Mouse (Mus musculus) kidney, embryonic 14.5 days (tissue): ENCODE measurements around the gene Nacc1. TPM values are rescaled to one million over a fixed set of nuclear protein-coding genes. Genes with fewer than 3 reads are reported as not detected.

Experiments used
- ATAC-seq: fragments of 200-750 bp; cut with Nextera tagmentation; 2 replicates; pipeline ENCODE4 v1.8.0; 2017; ENCODE audit warnings: moderate number of reproducible peaks, mild to moderate bottlenecking, moderate TSS enrichment, moderate library complexity; ENCODE audit not compliant: low FRiP score, low TSS enrichment
- H3K27ac ChIP-seq: fragments of 300-500 bp; sonication (generic); 2 replicates; pipeline ENCODE4 v1.5.1; 2014; ENCODE audit warnings: low read depth, mild to moderate bottlenecking, low read length, moderate library complexity, mixed read lengths
- H3K27me3 ChIP-seq: fragments of 300-500 bp; sonication (generic); 2 replicates; pipeline ENCODE4 v1.6.1; 2014; ENCODE audit warnings: mild to moderate bottlenecking, low read length; ENCODE audit not compliant: control insufficient read depth, insufficient read depth
- H3K36me3 ChIP-seq: fragments of 300-500 bp; sonication (generic); 2 replicates; pipeline ENCODE4 v1.6.1; 2014; ENCODE audit warnings: low read length, mixed read lengths; ENCODE audit not compliant: control insufficient read depth, insufficient read depth
- H3K4me1 ChIP-seq: fragments of 300-500 bp; sonication (generic); 2 replicates; pipeline ENCODE4 v1.6.1; 2014; ENCODE audit warnings: low read length, mixed read lengths; ENCODE audit not compliant: control insufficient read depth, insufficient read depth
- H3K4me2 ChIP-seq: fragments of 300-500 bp; sonication (generic); replicated peaks from 2 replicates; pipeline ENCODE4 v1.6.1; 2014; ENCODE audit warnings: low read depth, mild to moderate bottlenecking, low read length
- H3K4me3 ChIP-seq: fragments of 300-500 bp; sonication (generic); 2 replicates; pipeline ENCODE4 v1.5.1; 2014; ENCODE audit warnings: mild to moderate bottlenecking, low read length
- H3K9ac ChIP-seq: fragments of 300-500 bp; sonication (generic); 2 replicates; pipeline ENCODE4 v1.6.1; 2014; ENCODE audit warnings: low read depth, mild to moderate bottlenecking, low read length, moderate library complexity
- H3K9me3 ChIP-seq: fragments of 300-500 bp; sonication (generic); 2 replicates; pipeline ENCODE4 v1.6.1; 2016; ENCODE audit warnings: low read length; ENCODE audit not compliant: control insufficient read depth
- WGBS: fragments of 180-500 bp; shearing (Covaris S2); extraction: QIAGEN DNeasy Blood & Tissue Kit; methylation state at CpG from one replicate; pipeline ENCODE4 v1.1.7; 2014; 5-methylcytosine and 5-hydroxymethylcytosine counted together
- polyA plus RNA-seq: library from polyadenylated mRNA; unstranded; fragments of >200 nt; fragmentation: Nextera tagmentation; extraction: Ambion mirVana; gene quantifications from 2 replicates; pipeline ENCODE4 v1.2.1, GENCODE M21; 2014

Nacc1 gene
- polyA plus RNA-seq, 1 experiment from 2014 or later: 33.1 TPM

DNA sequence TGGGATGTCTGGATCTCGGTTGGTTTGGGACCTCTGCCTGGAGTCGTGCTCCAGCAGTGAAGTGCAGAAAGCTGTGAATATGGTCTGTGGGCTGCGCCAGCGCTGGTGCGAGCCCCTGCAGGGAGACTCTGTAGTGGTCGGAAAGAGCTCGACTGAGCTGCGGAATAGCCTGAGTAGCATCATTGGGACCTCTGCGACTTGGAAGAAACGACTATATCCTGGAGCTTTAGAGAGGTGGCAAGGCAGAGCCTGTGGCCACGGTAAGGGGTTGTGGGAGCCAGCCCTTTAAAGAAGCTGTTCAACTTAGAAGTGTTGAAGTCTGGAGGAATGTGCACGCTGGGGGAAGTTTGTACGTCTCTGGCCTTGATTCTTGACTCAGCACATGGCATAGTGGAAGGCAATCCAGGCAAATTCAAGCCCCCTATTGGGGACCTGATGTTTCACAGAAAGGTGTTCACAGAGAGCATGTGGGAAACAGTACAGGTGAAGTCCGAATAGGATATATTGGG is 22.2 kb downstream of the Nacc1 start:
- 0 out of 2 replicates have a peak, but pooled peaks have one; percentile 5 for ATAC-seq
- no peaks in the 10 kb centered on the region for H3K9me3 ChIP-seq
- H3K27ac ChIP-seq: peak overlapping the region; percentile 76
- peak overlapping the region; percentile 83 for H3K4me2 ChIP-seq
- H3K36me3 ChIP-seq: peaks cover 10% of the 10 kb centered on the region; the same call in 1 of the 2 replicates
- H3K4me3 ChIP-seq: peak overlapping the region; percentile 93
- WGBS: 2% methylated on average over 14 of the region's 14 CpGs
- H3K27me3 ChIP-seq: no peaks in the 10 kb centered on the region
- peak overlapping the region; percentile 76 for H3K9ac ChIP-seq
- peaks cover 11% of the 10 kb centered on the region; the same call in 1 of the 2 replicates for H3K4me1 ChIP-seq

DNA sequence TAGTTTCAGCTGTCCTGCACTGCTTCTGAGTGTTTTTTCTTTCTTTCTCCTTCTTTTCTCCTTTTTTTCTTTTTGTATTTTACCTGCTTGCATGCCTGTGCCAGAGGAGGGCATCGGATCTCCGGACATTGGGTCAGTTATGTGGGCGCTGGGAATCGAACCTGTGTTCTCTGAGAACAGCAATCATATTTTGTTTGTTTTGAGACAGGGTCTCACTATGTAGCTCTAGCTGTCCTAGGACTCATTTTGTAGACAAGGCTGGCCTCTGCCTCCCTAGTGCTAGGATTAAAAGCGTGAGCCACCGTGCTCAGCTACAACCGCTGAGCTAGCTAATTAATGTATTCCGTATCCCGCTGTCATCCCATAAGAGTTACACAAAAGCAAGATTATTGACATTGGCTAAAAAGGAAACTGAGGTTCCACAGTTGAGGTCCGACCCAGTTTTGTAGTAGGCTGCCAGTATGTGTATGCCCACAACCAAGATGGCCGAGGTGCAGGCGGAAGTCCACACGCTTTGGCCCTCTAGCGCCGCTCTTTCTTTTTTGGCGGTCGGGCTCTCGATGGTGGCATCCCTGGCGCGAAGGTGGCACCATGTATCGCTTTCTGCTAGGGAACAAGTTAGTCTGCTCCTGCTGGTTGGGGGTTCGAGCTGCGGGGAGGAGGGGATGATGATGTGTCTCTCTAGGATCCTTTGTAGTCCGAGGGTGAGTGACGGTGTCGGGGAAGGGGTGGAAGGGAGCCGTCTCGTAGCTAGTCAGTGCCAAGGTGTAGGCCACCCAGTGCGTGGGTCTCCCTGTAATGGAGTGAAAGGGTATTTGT is 22.9 kb downstream of the Nacc1 start:
- under 1% methylated on average over 29 of the region's 29 CpGs for WGBS
- H3K4me1 ChIP-seq: peaks cover 13% of the 10 kb centered on the region; the same call in 1 of the 2 replicates
- no peaks in the 10 kb centered on the region for H3K27me3 ChIP-seq
- H3K27ac ChIP-seq: peak overlapping the region; percentile 76
- peak overlapping the region; percentile 76 for H3K9ac ChIP-seq
- H3K36me3 ChIP-seq: peaks cover 6% of the 10 kb centered on the region; the same call in 1 of the 2 replicates
- no peaks in the 10 kb centered on the region for H3K9me3 ChIP-seq
- peak overlapping the region; percentile 83 for H3K4me2 ChIP-seq
- H3K4me3 ChIP-seq: peak overlapping the region; percentile 93
- ATAC-seq: peak; percentile 21

DNA sequence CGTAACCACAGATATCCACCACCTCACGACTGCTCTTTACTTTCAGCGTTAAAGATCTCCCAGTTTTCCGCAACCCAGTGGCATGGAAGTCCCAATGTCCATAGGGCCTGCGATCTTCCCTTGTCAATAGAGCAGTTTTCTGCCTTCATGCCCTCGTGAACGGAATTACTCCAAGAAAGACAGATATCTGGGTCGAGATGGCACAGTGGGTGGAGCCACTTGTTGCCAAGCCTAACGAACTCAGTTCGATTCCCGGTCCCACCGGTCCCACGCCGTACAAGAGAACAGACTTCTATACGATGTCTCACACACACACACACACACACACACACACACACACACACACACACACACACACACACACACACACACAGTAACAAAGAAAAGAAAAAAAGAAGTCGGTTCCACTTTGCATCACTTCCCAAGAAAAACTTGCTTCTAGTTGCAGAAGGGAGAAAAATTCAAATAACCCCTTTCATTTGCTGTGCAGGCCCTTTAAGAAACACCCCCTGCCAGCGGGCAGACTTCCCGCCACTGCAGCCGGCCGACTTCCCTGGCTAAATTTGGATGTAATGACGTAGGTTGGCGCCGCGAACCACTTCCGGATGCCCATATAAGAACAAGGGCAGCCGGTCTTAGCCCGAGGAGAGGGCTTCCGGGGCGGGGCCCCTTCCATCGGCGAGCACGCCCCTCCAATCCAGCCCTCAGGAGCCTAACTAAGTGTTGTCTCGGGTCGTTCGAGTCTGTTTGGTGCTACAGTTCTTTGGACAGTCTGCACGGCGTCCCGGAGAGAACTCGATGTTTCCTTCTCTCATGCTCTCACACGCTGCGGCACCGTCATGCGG is 24.0 kb downstream of the Nacc1 start:
- peak; percentile 84 for ATAC-seq
- Histone ChIP-seq H3K27me3 (no peaks in the 10 kb centered on the region), H3K4me2 (peak overlapping the region; percentile 83), H3K9ac (peak overlapping the region; percentile 76; the same call in 1 of the 2 replicates), H3K4me1 (peaks cover 22% of the 10 kb centered on the region; the same call in 1 of the 2 replicates), H3K27ac (peak overlapping the region; percentile 76), H3K36me3 (peaks cover 4% of the 10 kb centered on the region; the same call in 1 of the 2 replicates), H3K9me3 (no peaks in the 10 kb centered on the region), H3K4me3 (peak overlapping the region; percentile 93)
- WGBS: 2% methylated on average over 43 of the region's 43 CpGs

DNA sequence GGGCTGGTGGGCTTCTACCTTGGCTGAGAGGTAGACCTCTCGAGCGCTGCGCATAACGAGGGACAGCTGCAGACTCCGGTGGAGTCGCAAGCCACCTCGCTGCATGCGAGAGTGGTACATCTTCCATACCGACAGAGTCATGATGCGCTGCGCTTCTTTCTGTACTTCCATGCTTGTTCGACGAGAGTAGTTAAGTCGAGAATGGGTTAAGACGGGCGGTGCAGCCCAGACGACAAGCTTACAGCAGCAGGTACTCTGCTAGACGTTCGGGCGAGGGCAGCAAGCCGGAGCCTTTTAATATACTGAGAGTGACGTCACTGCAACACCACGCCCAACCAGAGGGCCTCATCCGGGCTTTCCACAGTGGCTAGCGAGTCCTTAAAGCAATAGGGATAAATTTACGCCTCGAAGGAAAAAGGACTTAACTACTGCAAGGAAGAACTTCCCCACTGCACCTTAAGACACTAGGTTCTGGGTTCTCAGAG is 25.0 kb downstream of the Nacc1 start, which contains the start of gene Ier2:
Gene Ier2 (minus strand): TSS at position 272 of the 485 bp plus-strand sequence.
- WGBS: under 1% methylated on average over 27 of the region's 27 CpGs
- ATAC-seq: peak; percentile 77
- Histone ChIP-seq H3K27me3 (no peaks in the 10 kb centered on the region), H3K4me3 (peak within 1 kb of the TSS; percentile 93), H3K9ac (peak within 1 kb of the TSS; percentile 94), H3K9me3 (no peaks in the 10 kb centered on the region), H3K36me3 (no peaks in the 10 kb centered on the region), H3K27ac (peak within 1 kb of the TSS; percentile 98), H3K4me2 (peak within 1 kb of the TSS; percentile 83), H3K4me1 (peaks cover 23% of the 10 kb centered on the region; the same call in 1 of the 2 replicates)

- under 1% methylated on average over 56 of the region's 61 CpGs for WGBS
- 0 out of 2 replicates have a peak, but pooled peaks have one; percentile 1 for ATAC-seq
- H3K27ac ChIP-seq: peak overlapping the region; percentile 98
- H3K9me3 ChIP-seq: no peaks in the 10 kb centered on the region
- H3K4me1 ChIP-seq: peaks cover 29% of the 10 kb centered on the region; the same call in 1 of the 2 replicates
- peak overlapping the region; percentile 94 for H3K9ac ChIP-seq
- H3K4me2 ChIP-seq: peak overlapping the region; percentile 83
- H3K27me3 ChIP-seq: no peaks in the 10 kb centered on the region
- peak overlapping the region; percentile 93 for H3K4me3 ChIP-seq
- no peaks in the 10 kb centered on the region for H3K36me3 ChIP-seq
These were observed 25.6 kb downstream of the Nacc1 start for GRCm38 (mm10) chr8:84661961-84662571.

DNA sequence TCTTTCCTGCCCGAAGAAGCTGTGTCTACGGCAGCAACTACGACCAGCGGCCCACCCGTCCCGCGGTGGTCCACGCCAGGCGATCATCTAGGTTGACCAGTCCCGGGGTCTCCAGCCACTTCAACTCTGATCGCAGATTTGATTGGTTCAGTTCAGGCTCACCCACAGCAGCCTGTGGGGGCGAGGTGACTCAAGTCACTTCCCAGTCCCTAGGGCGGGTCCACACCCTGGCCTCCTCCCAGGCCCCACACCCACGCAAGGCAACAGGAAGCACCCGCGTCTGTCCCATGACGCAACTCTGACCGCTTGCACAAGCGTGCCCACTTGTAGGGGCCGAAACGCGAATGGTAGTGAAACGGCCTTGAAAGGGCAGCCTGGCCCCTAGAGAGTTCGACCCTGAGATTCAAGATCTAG is 26.2 kb downstream of the Nacc1 start:
- Histone ChIP-seq H3K4me1 (peaks cover 34% of the 10 kb centered on the region; the same call in 1 of the 2 replicates), H3K4me3 (peak overlapping the region; percentile 93)
- ATAC-seq: 0 out of 2 replicates have a peak, but pooled peaks have one; percentile 2

DNA sequence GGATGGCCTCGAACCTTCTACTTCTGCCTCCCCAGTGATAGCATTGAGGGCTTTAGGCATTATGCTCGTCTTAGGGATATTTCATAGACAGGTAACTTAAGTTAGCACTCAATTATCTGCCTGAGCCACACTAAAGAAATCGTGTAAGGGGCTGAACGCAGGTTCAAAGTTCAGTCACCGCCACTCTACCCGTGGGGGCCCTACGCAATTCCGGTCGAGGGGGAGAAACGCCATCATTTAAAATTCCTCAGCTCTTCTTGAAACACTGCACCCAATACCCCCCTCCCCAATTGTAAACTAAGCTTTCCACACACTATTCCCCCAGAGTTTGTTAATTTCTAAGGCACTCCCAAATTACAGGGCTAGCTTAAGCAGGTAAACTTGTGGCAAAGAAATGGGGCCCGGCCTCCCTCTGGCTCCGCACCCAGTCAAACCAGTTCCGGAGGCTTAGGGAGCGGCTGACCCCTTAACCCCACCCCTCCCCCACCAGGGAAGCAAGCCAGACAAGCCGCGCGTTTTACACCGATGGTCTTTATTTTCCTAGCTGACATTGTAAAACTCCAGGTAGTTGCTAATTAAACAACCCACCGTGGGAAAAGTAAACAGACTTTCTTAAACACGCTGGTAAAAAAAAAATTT is 26.7 kb downstream of the Nacc1 start:
- H3K36me3 ChIP-seq: no peaks in the 10 kb centered on the region
- H3K4me1 ChIP-seq: peaks cover 38% of the 10 kb centered on the region
- H3K4me3 ChIP-seq: peak overlapping the region; percentile 93
- peak overlapping the region; percentile 83 for H3K4me2 ChIP-seq
- peak overlapping the region; percentile 98 for H3K27ac ChIP-seq
- 0% methylated on average over 20 of the region's 20 CpGs for WGBS
- no peaks in the 10 kb centered on the region for H3K27me3 ChIP-seq
- H3K9ac ChIP-seq: peak overlapping the region; percentile 94
- H3K9me3 ChIP-seq: no peaks in the 10 kb centered on the region
- no peak for ATAC-seq

More for the DNA sequence above, 26.2 kb downstream of the Nacc1 start:
- Histone ChIP-seq H3K9me3 (no peaks in the 10 kb centered on the region), H3K27ac (peak overlapping the region; percentile 98), H3K27me3 (no peaks in the 10 kb centered on the region), H3K4me2 (peak overlapping the region; percentile 83), H3K9ac (peak overlapping the region; percentile 94), H3K36me3 (no peaks in the 10 kb centered on the region)
- WGBS: under 1% methylated on average over 24 of the region's 24 CpGs
